Mouse (Mus musculus) bone marrow macrophage, adult 2 months (primary cell): ENCODE data around the gene Rnf123.

Experiments used
- CTCF ChIP-seq: IDR thresholded peaks from 2 replicates; pipeline ENCODE4 v1.5.1; 2012; ENCODE audit warnings: low read depth, mild to moderate bottlenecking, low read length, moderate library complexity
- POLR2A ChIP-seq: IDR thresholded peaks from 2 replicates; pipeline ENCODE4 v1.6.1; 2012; ENCODE audit warnings: mild to moderate bottlenecking, low read depth, low read length, borderline replicate concordance

DNA sequence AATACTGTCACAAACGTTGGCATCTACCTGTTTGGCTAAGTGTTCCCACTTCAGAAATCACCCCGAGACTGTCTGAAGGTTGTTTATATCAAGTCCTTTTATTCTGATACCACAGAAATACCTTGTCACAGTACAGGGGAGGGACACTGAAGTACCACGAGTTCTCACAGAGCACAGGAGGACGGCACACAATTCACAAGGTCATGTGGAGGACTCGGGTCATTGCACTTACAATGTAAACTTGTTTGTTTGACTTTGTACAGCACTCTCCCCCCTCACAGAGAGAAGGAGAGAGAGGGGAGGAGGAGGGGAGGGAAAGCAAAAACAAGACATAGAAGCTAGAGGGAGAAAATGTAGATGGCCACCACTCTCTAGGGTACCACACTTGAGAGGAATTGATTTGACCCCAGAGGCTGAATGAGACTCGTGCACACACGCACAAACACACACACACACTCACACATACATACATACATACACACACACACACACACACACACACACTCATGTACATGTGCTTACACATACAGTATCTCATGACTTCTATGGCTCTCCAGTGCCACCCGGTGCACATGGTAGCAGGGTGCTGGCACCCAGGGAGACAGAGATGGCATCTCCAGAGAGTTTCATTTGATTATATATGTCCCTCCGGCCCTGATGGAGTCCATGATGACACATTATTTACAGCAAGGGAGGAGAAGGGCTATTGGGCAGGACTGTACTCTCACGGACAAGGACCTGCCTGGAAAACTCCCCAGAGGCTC, 13.0 kb upstream of the Rnf123 start:
- no peak for TF ChIP-seq CTCF
- TF ChIP-seq POLR2A, result no peak
